Mouse (Mus musculus) cerebellum, adult 2 months (tissue): Measurements from ENCODE around the gene Prm1.

Experiments
- CTCF ChIP-seq: fragments of 200-500 bp; IDR thresholded peaks from 2 replicates; pipeline ENCODE4 v1.5.1; 2011; ENCODE audit warnings: low read depth, mild to moderate bottlenecking, control low read depth, low read length, moderate library complexity, borderline replicate concordance; ENCODE audit not compliant: insufficient read depth
- POLR2A ChIP-seq: fragments of 200-500 bp; IDR thresholded peaks from 2 replicates; pipeline ENCODE4 v1.6.1; 2011; ENCODE audit warnings: low read length, control low read depth, borderline replicate concordance; ENCODE audit not compliant: insufficient read depth

GRCm38 (mm10) chr16:10825840-10826239, 20.2 kb upstream of the Prm1 start:
- TF ChIP-seq CTCF, result no peak
- TF ChIP-seq POLR2A, result no peak
